8 mouse cellular contexts compared by ENCODE assay signal in genomic region chr16:13366802-13367465, GRCm38 (mm10).
DNase-seq lines count a peak whose midpoint lies in the region; ATAC-seq and TF ChIP-seq lines count a peak whose summit lies in the region.

No protein-coding gene starts in this region.

- peak; percentile 88 for ATAC-seq in forebrain, postnatal 0 days

- peaks cover 15% of the 10 kb centered on the region for H3K4me1 ChIP-seq in forebrain, postnatal 0 days (ENCODE audit: insufficient read depth)

- WGBS in forebrain, postnatal 0 days = 7% methylated on average over 4 of the region's 4 CpGs

- intact Hi-C loops in heart, postnatal 25 days (cut with DNase I) = no loop called here
- intact Hi-C loops in left cerebral cortex, adult 2 months (cut with DNase I) = no loop called here

- no peaks in the 10 kb centered on the region for H3K36me3 ChIP-seq in forebrain, postnatal 0 days (ENCODE audit: insufficient read depth)

- no peaks in the 10 kb centered on the region for H3K9me3 ChIP-seq in forebrain, postnatal 0 days (ENCODE audit: low read length)

- H3K27me3 ChIP-seq in forebrain, postnatal 0 days (ENCODE audit: insufficient read depth, low read length) = no peaks in the 10 kb centered on the region

- DNase-seq in heart, adult 11 months = peak; percentile 91
- no peak for DNase-seq in heart, postnatal 25 days (ENCODE audit: low spot score)
- peak; percentile 43 for DNase-seq in NIH3T3 (ENCODE audit: low read depth)
- DNase-seq in forebrain, postnatal 0 days = peak; percentile 80
- peak; percentile 38 to 47 for DNase-seq in left cerebral cortex, adult 2 months (ENCODE audit: extremely low spot score in 1 of 2, low spot score in 2 of 2)
- peak; percentile 59 to 75 for DNase-seq in right cerebral cortex, adult 2 months (ENCODE audit: low spot score in 2 of 2)
- DNase-seq in urinary bladder, postnatal 14 days (ENCODE audit: low spot score) = no peak
- DNase-seq in ovary, postnatal 36 days (ENCODE audit: low spot score) = no peak

- H3K9ac ChIP-seq in forebrain, postnatal 0 days = peak overlapping the region; percentile 18; the same call in 1 of the 2 replicates

- TF ChIP-seq CTCF in forebrain, postnatal 0 days (IDR thresholded peaks at IDR 0.05; ENCODE audit: low read depth) = peak; percentile 8; the same call in 1 of the 2 replicates
- TF ChIP-seq CTCF in left cerebral cortex, adult 2 months (IDR thresholded peaks at IDR 0.05) = no peak

- no peak overlapping the region for H3K4me3 ChIP-seq in forebrain, postnatal 0 days (ENCODE audit: low read depth, low read length)
- peak overlapping the region; percentile 27; the same call in 1 of the 2 replicates for H3K4me3 ChIP-seq in left cerebral cortex, adult 2 months

- H3K27ac ChIP-seq in forebrain, postnatal 0 days (ENCODE audit: low read depth, low read length) = peak overlapping the region; percentile 81
- peak overlapping the region; percentile 78 for H3K27ac ChIP-seq in left cerebral cortex, adult 2 months

- H3K4me2 ChIP-seq in forebrain, postnatal 0 days (ENCODE audit: low read depth) = peak overlapping the region; percentile 23

Comparison
In these comparisons a context has a peak if more than half of its experiments do, and no peak if none do; other contexts are left out.
1. DNase-seq: peak in heart, adult 11 months (single experiment), NIH3T3 (single experiment), forebrain, postnatal 0 days (single experiment), left cerebral cortex, adult 2 months (2 of 2) and right cerebral cortex, adult 2 months (2 of 2); none in heart, postnatal 25 days (single experiment), urinary bladder, postnatal 14 days (single experiment) and ovary, postnatal 36 days (single experiment).